Mouse (Mus musculus) myocyte (in vitro differentiated cells): ENCODE results near the gene Vps37b.

Source experiments
- E2F4 ChIP-seq: IDR thresholded peaks from one replicate; pipeline ENCODE4 v1.6.1; 2011; ENCODE audit warnings: mild to moderate bottlenecking, control low read depth, moderate library complexity; ENCODE audit not compliant: insufficient read depth
- MAX ChIP-seq: IDR thresholded peaks from one replicate; pipeline ENCODE4 v1.6.1; 2011; ENCODE audit warnings: low read depth, mild to moderate bottlenecking, control low read depth
- MYOD1 ChIP-seq, 3 experiments: IDR thresholded peaks; one replicate each; pipeline ENCODE4 v1.6.1; 2011; ENCODE audit warnings: control low read depth in 2 of 3, low read depth in 2 of 3, mild to moderate bottlenecking in 2 of 3, moderate library complexity in 1 of 3; ENCODE audit not compliant: insufficient read length in 2 of 3, control insufficient read depth in 1 of 3
- MYOG ChIP-seq, 3 experiments: IDR thresholded peaks; one replicate each; pipeline ENCODE4 v1.6.1; 2011; ENCODE audit warnings: control low read depth in 2 of 3, low read depth in 2 of 3, mild to moderate bottlenecking in 2 of 3; ENCODE audit not compliant: insufficient read length in 2 of 3, control insufficient read depth in 1 of 3, insufficient read depth in 1 of 3
- POLR2A ChIP-seq: IDR thresholded peaks from one replicate; pipeline ENCODE4 v1.6.1; 2011; ENCODE audit warnings: low read depth, mild to moderate bottlenecking, control low read depth, moderate library complexity; ENCODE audit not compliant: insufficient read length
- POLR2AphosphoS2 ChIP-seq: IDR thresholded peaks from one replicate; pipeline ENCODE4 v1.6.1; 2011; ENCODE audit warnings: low read depth, control low read depth; ENCODE audit not compliant: insufficient read length
- TCF3 ChIP-seq: IDR thresholded peaks from one replicate; pipeline ENCODE4 v1.6.1; 2011; ENCODE audit warnings: low read depth, control low read depth; ENCODE audit not compliant: insufficient read length
- USF1 ChIP-seq: IDR thresholded peaks from one replicate; pipeline ENCODE4 v1.6.1; 2011; ENCODE audit warnings: low read depth, mild to moderate bottlenecking, control low read depth, moderate library complexity

DNA sequence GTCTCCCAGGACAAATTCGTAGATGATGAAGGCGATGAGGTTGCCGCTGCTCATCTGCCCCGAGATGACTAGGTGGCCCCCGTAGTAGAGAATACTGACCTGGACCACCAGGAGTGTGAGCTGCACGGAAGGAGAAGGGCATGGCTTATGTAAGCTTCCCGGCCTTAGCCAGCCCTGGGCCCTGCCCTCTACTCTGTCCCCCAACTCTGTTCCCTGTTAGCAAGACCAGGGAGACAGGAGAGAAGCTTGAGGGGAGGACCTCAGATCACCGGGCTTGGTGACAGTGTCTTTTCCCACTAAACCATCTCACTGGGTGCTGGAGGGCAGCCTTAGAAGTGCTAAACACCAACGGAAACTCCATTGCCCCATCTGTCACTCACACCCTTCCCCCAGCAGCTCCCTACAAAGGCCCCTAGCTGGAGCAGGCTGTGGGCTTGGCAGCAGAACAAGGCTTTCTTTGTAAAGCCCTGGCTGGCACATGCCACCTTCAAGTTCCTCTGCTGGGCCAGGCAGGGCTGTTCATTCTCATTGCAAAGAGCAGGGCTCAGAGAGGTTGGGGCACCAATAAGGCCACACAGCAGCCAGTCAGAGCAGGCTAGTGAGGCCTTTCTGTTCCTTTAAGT lies 46.8 kb upstream of the Vps37b start:
- no peak for TF ChIP-seq USF1
- TF ChIP-seq POLR2A: no peak
- no peak for TF ChIP-seq E2F4
- no peak for TF ChIP-seq POLR2AphosphoS2
- TF ChIP-seq MYOG (IDR thresholded peaks at IDR 0.05; ENCODE audit: control insufficient read depth in 1 of 3, insufficient read depth in 1 of 3, insufficient read length in 2 of 3, low read depth in 2 of 3): no peak
- TF ChIP-seq MAX: no peak
- TF ChIP-seq TCF3: no peak
- no peak for TF ChIP-seq MYOD1 (IDR thresholded peaks at IDR 0.05; ENCODE audit: control insufficient read depth in 1 of 3, insufficient read length in 2 of 3, low read depth in 2 of 3)
